Mouse (Mus musculus) common myeloid progenitor, adult 5-6 weeks (primary cell): ENCODE data around the gene Pdlim3. TPM values are rescaled to one million over a fixed set of nuclear protein-coding genes. Genes with fewer than 3 reads are reported as not detected.

Source experiments
- ATAC-seq: replicated peaks from 2 replicates; pipeline ENCODE4 v1.8.0; 2016; ENCODE audit warnings: low read depth, mild to moderate bottlenecking, moderate TSS enrichment, inconsistent platforms; ENCODE audit not compliant: poor library complexity, severe bottlenecking
- total RNA-seq: library from RNA; stranded (forward); fragments of 200-1000, 187-1606 nt; gene quantifications from 2 replicates; pipeline ENCODE4 v1.2.3, GENCODE M21; 2017

Pdlim3 gene
- total RNA-seq, 1 experiment from 2014 or later, result not detected

DNA sequence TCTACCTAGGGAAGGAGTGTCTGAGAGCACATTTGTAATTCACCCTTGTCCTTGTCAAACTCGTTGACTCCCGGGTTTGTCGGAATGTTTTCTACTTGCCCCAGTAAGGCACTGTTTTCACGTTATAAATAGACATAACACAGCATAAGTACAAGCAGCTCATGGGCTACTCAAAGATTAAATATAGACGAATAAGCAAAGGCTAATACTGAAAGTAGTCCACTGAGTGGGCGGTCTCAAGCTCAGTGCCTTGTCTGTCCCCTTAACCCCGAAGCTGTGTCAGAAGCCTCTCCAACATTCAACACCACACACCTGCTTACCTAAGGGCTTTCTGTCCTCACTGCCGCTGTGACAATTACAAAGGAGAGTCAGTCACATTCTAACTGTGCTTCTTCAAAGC lies 16.4 kb downstream of the Pdlim3 start:
- ATAC-seq, result no peak

DNA sequence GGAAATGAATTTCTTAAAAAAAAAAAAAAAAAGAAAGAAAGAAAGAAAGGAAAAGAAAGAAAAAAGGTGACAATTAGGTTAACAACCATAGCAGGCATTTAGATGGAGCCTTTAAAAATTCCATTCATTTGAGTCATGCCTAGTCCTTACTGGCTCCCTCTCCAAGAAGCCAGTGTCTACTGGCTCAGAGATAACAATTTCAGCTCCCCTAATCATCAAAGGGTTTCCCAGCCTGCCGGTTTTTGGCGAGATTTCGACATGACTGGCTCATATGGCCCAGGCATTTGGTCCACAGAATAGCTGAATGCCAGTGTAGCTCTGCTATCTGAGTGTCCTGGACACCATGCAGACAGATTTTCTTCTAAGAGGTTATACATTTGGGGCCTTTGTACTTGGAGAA lies 18.4 kb downstream of the Pdlim3 start:
- ATAC-seq, result no peak

DNA sequence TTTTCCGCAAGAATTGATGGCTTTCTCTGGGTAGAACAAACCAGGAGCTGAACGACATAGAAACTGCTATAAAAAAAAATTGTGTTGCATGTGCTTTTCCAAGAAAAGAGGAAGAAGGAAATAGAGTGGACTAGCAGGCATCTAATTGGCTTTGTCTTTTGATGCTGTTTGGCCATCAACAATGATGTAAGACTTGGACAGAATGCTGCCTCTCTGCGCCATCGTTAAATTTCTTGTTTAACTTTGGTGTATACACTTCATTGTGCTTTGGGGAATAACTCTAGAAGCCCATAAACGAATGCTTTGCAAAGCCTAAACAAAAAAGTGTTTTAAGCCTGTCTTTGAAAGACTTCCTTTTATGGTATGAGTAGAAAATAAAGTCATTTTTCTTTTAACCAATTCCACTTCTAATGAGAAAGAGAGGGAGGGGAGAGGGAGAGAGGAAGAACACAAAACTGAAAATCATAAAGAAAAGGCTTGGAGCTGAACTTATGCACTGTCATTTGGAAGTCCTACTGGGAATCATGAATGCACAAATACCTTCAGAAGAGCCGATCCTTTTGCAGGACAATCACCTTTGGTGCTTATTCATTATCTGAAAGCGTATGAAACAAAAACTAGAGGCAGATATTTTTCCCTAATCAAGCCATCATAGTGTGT lies 20.5 kb downstream of the Pdlim3 start:
- ATAC-seq, result no peak

DNA sequence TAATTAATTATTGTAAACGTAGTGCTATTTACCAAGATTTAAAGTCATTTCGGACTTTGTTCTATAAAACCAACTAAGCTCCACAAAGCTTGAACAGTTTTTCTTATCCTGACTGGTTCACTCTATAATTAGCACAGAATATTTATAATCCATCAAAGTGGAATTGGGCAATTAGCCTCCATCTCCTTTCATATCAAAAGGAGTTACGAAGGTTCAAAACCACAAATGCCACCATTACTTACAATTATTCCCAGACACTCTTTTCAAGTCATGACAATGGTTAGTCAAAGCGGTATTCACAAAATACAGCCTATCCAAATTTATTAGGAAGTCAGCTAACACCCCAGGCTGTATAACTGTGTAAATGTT lies 21.0 kb downstream of the Pdlim3 start:
- ATAC-seq, result no peak

DNA sequence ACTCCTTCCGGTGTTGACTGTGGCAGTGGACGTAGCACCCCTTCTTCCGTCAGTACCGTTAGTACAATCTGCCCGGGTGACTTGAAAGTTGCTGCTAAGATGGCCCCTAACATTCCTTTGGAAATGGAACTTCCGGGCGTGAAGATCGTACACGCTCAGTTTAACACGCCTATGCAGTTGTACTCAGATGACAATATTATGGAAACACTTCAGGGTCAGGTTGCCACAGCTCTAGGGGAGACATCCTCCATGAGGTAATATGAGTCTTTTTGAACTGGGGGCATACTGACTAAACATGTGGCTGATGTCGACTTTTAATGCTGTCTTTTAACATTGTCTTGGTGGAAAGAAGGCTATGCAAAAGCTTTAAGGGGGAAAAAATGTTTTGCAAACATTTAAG lies 28.4 kb downstream of the Pdlim3 start:
- no peak for ATAC-seq

DNA sequence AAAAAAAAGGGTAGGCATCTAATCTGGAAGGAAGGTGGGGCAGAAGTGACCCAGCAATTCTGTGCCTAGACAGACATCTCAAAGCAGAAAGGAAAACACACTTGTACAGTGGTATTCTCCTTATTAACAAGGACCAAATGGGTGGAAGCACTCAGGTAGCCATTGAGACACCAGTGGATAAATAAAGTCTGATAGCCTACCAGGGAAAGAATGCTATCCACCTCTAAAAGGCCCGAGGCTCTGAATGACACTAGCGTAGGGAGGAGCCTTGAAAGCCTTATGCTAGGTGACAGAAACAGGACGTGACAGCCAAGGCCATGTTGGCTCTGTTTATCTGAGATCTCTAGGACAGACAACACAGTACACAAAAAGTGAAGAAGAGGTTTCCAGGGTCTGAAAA lies 31.2 kb downstream of the Pdlim3 start:
- ATAC-seq, result no peak

DNA sequence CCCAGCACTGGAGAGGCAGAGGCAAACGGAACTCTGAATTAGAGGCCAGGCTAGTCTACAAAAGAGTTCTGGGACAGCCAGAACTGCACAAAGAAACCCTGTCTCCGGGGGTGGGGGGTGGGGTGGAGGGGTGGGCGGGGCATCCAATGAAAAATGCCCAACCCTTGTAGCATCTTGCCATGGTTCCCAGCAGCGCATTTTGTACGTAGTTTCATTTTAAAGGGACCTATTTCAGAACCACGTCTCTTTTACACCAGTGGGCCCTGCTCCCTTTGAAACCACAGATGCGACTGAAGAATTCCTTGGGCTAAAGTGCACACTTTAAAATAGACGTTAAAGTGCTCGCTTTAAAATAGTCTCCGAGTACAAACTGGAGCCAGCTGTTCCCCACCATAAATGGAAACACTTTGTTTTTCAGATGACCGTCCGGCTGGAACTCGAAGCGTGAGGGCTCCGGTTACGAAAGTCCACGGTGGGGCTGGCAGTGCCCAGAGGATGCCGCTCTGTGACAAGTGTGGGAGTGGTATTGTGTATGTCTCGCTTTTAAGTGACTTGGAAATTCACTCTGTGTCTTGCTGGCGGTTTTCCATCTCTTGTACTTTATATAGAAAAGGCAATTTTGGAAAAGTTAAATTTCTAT lies 31.9 kb downstream of the Pdlim3 start:
- no peak for ATAC-seq

DNA sequence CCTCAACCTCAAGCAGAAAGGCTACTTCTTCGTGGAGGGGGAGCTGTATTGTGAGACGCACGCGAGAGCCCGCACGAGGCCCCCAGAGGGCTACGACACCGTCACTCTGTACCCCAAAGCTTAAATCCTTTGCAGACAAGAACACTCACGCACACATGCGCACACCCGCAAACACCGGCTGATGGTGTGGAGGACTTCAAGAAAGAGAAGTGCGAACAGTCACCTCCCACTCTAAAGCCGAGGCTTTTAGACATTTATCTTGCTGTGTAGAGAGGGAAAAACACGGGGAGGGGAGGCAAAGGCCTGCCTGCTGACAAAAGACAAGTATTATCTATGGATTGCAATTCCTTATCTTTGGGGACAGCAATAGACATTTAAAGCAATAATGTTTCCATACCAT lies 33.6 kb downstream of the Pdlim3 start:
- ATAC-seq, result no peak

DNA sequence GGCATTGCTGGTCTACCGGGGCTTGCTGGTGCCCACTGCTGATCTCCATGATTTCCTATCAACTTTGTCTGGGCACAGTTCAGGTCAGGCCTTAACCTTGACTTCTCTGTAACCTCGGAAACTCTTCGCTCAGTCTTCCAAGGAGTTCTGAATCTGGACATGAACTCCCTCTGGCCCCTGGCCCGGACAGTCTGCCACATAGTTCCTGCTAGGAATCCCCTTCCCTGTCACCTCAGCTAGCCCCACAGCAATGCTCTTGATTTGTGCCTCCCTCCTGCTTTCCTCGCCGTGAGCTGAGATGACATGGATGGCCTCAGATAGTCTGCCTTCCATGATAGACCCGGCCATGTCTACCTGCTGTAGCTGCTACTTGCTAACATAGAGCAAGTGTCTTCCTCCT lies 35.1 kb downstream of the Pdlim3 start:
- no peak for ATAC-seq

DNA sequence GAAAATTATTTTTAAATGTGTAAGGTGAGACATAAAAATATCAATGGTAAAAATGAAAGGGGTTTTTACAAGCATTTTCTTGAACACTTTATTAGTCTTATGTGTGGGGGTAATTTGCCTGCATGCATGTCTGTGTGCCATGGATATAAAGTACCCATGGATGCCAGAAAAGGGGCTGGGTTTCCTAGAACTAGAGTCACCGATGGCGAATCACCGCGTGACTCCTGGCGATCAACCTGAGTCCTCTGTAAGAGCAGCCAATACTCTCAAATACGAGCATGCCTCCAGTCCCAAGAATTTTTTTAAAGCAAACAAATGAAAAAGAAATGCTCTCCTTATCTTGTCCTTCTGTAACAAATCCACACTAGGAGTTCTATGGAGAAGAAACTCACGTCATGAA lies 36.9 kb downstream of the Pdlim3 start:
- no peak for ATAC-seq

DNA sequence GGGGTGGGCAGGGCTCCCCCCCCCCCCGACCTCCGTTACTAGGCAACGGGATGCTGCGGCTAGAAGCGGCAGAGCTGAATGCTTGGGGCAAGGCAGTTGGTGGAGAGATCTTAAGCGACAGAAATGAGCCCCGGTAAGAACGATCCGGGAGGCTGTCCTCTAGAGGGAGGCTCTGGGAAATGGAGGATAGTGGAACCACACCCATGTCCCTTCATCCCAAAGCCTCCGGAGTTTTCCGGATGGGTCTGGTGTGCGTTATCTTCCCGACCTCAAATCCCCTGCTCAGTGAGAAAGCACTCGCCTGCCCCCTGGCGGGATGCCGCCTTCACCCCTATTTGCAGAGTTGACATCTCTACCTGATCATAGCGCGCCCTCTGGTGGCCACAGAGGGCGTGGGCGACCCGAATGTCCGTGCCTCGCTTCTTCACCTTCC lies 49.3 kb downstream of the Pdlim3 start, which contains the start of gene Ccdc110:
Ccdc110 (plus strand) TSS at position 38 of the 433 bp plus-strand sequence.
- peak; percentile 99 for ATAC-seq

DNA sequence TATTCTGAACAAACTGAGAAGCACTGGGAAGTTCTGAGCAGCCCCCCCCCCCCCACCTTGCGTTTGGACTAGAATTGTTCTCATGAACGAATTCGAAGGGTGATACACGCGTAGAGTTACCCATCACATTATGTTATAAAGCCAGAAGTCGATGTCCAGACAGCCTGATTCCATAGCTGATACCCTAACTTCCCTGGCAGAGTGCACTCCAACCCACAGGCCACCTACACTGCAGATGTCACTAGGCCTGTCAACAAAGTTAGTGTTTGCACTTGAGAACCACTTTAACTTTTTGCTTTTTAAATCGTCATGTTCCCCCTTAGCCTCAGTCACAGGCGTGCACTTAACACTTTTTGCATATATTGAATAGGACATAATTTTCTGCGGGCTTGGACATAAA lies 51.7 kb downstream of the Pdlim3 start:
- ATAC-seq, result no peak

DNA sequence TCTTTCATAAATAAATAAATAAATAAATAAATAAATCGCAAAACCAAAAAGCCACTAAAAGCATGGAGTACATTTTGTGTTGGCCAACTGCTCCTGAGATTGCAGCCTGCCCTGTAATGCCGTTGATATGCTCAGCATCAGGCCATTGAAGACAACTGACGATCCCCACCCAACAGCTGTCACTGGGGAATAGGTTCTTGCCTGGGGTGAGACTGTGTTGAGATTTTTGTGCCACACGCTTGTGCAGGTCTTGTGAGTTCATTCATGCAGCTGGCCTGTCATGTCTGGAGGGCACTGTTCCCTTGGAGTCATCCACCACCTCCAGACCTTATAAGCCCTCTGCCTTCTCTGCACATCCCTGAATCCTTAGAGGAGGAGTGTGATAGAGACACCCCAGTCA lies 61.0 kb downstream of the Pdlim3 start:
- ATAC-seq, result no peak

DNA sequence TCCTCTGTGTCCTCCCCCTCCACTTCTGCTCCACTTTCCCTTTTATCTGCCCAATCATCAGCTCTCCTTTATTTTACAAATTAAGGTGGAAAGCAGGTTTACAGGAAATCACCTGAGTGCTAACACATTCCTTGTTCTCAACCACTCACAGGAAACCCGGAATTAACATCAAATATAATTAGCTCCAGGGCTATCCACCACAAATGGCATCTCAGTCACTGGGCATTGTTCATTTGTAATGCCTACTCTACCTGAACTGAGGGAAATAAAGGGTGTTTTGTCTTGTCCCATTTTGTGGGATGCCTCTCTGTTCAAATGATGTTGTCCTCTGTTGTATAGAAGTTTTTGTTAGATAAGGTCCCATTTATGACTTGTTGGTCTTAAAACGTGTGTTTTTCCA lies 65.4 kb downstream of the Pdlim3 start:
- no peak for ATAC-seq

Other genes with a start within 250 kb of the Pdlim3 start
- not detected in 2 replicates for gene Ccdc110, start 49.2 kb downstream of the Pdlim3 start, total RNA-seq
- gene 1700029J07Rik, start 89.8 kb downstream of the Pdlim3 start, total RNA-seq, result 1.1 and 3.2 TPM in 2 replicates
- 108 and 143 TPM in 2 replicates for gene Ufsp2, start 90.1 kb downstream of the Pdlim3 start, total RNA-seq
- 0.05 TPM in 1 of 2 replicates, not detected in the other for gene Lrp2bp, start 113.8 kb downstream of the Pdlim3 start, total RNA-seq
- gene Ankrd37, start 120.2 kb downstream of the Pdlim3 start, total RNA-seq, result 2.2 and 8.3 TPM in 2 replicates